Mouse (Mus musculus): ENCODE measurements around the gene Tbc1d4. TPM values are rescaled to one million over a fixed set of nuclear protein-coding genes. Genes with fewer than 3 reads are reported as not detected.
"Not testable (repeated sequence)": the region's sequence is repeated elsewhere in the genome, so short reads cannot be mapped to it uniquely, and the experiment has no call there.

Tbc1d4 gene
- polyA plus RNA-seq, 3 experiments from 2014 or later = 65.2 to 284 (median 227) TPM

DNA sequence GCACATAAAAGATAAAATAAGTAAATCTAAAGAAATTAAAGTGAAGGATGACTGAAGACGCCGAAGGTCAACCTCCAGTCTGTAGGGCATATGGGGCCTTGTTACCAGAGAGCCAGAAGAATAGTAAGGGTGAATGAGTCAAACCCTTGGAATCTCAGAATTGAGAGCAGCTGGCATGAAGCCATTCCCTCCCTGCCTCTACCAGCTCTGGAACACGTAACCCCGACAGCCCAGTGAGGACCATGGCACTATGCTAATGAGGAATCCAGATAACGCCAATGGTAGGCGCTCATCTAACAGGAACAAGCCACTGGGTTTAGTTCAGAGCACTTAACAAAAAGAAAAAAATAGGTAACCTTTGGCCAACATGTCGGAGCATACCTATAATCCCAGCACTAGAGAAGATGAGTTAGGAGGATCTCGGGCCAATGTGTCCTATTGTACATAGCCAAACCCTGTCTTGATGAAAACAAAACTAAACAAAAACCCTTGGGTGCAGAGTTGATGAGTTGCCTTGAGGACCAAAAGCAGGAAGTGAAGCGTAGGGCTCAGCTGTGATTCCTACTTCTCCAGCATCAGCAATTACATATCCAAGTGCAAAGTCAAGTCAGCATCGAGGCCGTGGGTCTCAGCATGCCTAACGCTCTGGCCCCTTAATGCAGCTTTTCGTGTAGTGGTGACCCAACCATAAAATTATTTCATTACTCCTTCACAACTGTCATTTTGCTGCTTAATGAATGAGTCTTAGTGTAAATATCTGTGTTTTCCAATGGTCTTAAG lies 13.5 kb downstream of the Tbc1d4 start:
- ATAC-seq = no peak

- no peak for ATAC-seq
These were observed 15.0 kb downstream of the Tbc1d4 start for GRCm38 (mm10) chr14:101594001-101594400.

DNA sequence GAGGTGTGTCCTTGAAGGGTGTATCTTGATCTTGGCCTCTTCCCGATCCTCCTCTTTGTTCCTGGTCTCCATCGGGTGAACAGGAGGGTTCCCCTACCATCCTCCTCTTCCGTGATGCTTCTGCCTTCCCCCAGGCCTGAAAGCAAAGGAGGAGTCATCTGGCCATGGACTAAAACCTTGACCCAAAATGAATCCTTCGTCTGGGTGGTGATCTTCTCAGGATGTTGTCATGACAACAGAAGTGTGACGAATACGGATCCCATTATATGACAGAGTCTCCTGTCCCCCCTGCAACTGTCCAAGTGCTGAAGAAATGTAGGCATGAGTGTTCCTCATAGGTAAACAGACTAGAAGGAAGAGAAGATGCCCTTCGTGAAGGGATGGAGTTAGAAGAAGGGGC lies 15.7 kb downstream of the Tbc1d4 start:
- no peak for ATAC-seq

GRCm38 (mm10) chr14:101591101-101591500 lies 17.9 kb downstream of the Tbc1d4 start:
- ATAC-seq = no peak

DNA sequence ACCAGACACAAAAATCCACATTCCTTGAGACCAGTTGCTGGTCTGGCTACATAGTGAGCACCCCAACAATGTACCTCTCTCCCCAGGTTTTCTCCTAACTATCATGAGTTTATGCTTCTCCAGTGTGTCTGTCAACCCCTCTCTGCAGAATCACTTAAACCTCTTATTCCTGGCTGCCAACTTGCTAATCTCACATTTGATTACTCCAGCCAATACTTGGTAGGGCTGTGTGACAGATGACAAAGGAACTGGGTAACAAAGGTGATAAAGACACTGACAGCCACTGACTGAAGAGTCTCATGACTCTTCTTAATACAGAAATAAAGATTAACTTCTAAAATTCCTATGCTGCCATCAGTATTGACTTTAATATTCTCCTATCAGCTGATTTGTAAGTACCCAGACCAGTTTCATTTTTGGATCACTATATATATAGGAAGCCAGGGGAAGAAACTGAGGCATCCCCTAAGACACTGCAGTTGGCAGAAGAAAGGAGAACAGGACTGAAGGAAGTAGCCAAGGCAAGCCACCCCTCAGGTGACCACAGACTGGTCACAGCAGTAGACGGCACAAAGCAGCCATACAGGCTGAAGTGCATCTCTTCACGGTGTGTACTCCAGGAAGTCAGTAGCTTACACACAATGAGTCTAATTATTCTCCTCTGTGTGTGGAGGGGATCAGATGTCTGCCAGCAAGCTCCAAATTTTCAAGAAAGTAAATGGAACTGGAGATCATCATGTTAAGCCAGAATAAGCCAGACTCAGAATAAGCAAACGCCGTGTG lies 20.6 kb downstream of the Tbc1d4 start:
- not testable (repeated sequence) for ATAC-seq

- not testable (repeated sequence) for ATAC-seq
These were observed 21.5 kb downstream of the Tbc1d4 start for GRCm38 (mm10) chr14:101587366-101588040.

DNA sequence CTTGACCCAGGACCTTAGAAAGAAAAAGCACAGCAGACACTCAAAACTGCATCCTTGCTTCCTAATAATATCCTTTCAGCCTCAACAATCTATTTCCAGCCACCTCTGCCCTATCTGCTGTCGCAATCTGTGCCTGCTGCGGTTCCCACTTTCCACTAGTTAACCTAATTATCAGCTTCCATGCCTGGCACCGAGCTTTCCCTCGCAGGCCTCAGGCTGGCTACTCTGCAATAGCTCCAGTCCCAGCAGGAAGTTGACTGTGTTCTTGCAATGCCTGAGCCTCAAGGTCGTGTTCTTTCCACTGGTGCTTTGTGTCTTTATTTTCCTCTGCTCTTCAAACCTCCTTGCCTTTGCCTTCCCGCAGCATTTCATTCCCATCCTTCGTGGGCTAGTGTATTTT lies 22.9 kb downstream of the Tbc1d4 start:
- no peak for ATAC-seq

GRCm38 (mm10) chr14:101575651-101576050 lies 33.3 kb downstream of the Tbc1d4 start:
- no peak for ATAC-seq

- no peak for ATAC-seq
These were observed 34.5 kb downstream of the Tbc1d4 start for GRCm38 (mm10) chr14:101574536-101574935.

- ATAC-seq = no peak
These were observed 35.8 kb downstream of the Tbc1d4 start for GRCm38 (mm10) chr14:101573107-101573614.

GRCm38 (mm10) chr14:101568828-101569227 lies 40.2 kb downstream of the Tbc1d4 start:
- ATAC-seq = no peak

DNA sequence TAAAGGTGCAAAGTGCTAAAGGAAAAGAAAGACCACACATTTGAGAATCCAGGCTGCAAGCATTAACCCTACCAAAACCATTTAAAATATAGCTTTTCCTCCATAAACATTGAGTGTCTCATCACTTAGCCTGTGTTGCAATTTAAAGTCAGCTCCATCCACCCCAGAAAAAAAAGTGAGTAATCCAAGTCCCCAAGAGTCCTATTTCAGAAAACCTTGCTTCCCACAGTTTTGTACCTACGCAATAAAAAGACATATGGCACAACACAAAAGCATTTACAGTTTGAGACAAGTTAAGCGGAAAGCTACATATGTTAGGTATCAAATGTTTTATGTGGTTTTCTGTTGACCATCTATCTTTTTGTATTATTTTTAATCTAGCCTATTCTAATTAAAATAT lies 42.3 kb downstream of the Tbc1d4 start:
- no peak for ATAC-seq

DNA sequence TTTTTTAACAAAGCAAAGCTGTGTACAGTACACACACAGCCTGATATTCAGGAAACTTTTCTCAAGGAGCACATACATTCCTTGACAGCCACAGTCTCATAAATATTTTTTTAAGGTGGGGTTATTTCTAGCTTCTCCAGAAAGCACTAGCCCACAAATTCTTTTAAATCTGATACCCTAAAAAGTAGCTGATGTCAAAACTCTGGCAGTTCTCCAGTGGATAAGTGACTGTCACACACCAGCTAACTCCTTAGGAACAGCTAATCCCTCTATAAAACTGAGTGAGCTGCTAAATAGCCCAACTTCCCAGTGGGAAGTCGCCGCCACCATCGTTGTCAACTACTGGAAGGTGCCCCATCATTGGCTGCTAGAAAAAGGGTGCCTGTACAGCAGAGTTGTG lies 43.3 kb downstream of the Tbc1d4 start:
- no peak for ATAC-seq

DNA sequence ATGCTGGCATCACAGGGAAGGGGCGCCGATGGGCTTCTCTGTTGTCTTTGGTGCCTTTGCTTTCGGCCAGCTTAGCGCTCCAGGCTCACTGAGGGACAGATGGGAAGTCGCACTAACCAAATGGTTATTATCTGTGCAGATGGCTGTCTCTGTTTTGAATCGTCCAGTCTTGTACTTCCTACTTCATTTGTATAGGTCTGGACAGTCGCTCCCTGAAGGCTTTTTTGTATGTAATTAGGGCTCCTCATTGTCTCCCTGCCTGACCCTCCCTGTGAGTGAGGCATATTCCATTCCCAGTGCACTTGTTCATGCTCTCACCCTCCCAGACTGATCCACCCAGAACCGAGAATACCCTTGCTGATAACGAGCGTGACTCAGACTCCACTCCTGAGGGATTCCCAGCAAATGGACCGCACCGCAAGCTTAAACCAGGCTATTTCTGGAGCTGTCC lies 47.7 kb downstream of the Tbc1d4 start:
- ATAC-seq = no peak

DNA sequence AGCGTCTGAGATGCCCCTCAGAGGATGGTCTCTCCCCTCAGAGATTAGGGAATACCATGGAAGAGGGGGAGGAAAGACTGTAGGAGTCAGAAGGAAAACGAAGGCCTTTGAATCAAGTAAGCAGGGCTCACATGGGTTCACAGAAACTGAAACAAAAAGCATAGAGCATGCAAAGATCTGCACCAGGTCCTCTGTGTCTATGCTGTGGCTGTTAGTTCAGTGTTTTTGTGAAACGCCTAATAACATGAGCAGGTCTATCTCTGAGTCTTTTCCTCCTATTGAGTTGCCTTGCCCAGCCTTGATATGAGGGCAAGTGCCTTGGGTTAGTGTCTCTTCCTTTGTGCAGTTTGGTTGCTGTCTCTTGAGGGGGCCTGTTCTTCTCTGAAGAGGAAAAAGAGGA lies 49.5 kb downstream of the Tbc1d4 start:
- no peak for ATAC-seq

- no peak for ATAC-seq
These were observed 60.0 kb downstream of the Tbc1d4 start for GRCm38 (mm10) chr14:101548885-101549573.

DNA sequence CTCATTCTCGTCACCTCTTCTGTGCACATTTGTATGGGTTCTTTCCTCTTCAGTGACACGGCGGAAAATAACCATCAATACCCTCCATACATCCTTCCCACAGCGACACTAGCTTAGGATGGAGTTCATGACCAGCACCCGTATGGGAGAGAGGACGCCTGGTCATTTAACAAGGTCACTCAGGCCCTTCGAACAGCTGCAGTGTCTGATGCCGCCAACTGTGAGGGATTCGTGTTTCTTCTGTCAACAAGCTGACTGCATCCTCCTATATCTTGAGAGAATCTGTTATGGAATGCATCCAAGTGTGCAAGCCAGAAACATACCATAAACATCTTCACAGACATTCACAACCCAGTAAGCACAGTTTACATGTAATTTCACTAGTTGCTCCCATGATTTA lies 67.1 kb downstream of the Tbc1d4 start:
- no peak for ATAC-seq

- no peak for ATAC-seq
These were observed 67.8 kb downstream of the Tbc1d4 start for GRCm38 (mm10) chr14:101541141-101541540.

GRCm38 (mm10) chr14:101540466-101540865 lies 68.5 kb downstream of the Tbc1d4 start:
- no peak for ATAC-seq

GRCm38 (mm10) chr14:101537906-101538305 lies 71.1 kb downstream of the Tbc1d4 start:
- no peak for ATAC-seq

- ATAC-seq = no peak
These were observed 71.6 kb downstream of the Tbc1d4 start for GRCm38 (mm10) chr14:101537413-101537812.

GRCm38 (mm10) chr14:101532090-101532695 lies 76.8 kb downstream of the Tbc1d4 start:
- no peak for ATAC-seq
